Mouse (Mus musculus) frontal cortex, postnatal 10 days (tissue): ENCODE measurements at regions not wholly inside any gene's neighbourhood (a gene's known extent, or its start where the extent isn't known, plus 50 kb on each side); places are given as distances from the start of the nearest gene placed in this dataset.
"Not testable (repeated sequence)": the region's sequence is repeated elsewhere in the genome, so short reads cannot be mapped to it uniquely, and the experiment has no call there.

Source experiments
- DNase-seq, 2 experiments: peaks; one replicate each; pipeline ENCODE4 v3.0.0; 2022; ENCODE audit warnings: low spot score in 2 of 2, mixed read lengths in 1 of 2

GRCm38 (mm10) chr13:7007091-7007490 is 358.5 kb upstream of the Pfkp start:
- no peak for DNase-seq

DNA sequence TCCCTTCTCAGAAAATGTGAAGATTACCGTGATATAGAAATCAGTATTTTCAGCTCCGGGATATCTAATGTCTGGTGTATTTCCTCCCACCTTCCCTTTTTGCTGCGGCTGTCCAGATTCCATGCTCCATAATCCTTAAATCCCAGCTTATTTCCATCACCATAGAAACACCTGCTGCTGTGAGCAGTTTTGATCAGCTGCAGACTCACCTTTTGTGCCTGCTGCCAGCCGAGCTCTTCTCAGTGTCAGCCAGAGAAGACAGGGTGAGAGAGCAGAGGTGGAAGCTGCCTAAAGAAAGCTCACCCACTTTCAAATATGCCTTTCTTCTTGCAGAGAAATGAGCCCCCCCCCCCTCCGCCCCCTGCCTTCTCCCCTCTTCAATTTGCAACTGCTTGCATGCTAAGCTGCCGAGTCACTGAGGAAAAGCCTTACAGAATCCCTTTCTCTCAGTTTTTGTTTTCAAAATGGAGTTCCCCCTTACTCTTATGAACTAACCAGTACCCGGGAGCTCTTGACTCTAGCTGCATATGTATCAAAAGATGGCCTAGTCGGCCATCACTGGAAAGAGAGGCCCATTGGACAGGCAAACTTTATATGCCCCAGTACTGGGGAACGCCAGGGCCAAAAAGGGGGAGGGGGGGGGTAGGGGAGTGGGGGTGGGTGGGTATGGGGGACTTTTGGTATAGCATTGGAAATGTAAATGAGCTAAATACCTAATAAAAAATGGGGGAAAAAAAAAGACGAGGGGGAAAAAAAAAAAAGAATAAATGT is 350.1 kb upstream of the Pfkp start:
- peak in 1 of 2 experiments; percentile 8 for DNase-seq

DNA sequence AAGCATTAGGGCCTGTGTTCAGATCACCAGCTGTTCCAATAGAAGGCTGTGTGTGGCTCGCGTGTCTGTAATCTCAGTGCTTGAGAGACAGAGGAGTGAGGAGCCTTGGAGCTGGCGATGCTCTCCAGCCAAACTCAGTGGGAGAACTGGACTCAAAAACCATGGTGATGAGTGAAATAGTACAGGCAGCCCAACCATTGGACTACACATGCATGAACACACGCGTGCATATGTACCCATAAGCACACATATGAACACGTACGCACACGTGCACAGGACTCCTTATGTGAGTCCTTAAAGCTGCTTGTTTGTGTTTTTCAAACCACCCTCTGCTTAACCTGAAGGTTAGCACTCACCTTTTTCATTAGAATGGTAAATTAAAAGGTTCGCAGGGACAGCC is 349.5 kb upstream of the Pfkp start:
- no peak for DNase-seq

DNA sequence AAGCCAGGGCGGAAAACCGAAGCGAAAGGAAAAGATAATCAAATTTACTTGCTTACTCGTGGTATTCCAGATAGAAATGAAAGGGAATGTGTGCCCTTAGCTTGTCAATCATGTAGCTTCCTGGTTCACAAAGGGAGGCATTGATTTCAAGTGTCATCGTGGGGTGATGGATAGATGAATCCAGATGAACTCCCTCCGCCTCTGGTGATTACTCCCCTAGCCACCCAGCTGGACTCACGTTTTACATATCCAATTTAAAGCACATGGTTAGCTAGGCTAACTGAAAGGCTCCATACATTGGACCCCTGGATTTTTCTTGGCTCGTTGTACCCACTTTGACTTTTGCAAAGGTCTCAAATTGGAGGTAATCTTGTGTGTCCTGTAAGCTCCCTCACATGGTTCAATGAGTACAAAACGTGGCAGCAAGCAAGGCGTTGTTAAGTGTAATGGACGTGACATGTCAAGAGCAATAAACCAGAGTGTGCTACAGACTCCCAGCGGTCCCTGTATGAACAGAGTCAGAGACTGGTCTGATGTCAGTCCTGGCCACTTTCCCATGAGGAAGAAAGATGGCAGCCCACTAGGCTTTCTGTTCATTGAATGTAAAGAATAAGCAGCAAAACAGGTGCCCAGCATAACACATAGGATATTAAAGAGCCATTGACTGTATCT is 343.9 kb upstream of the Pfkp start:
- DNase-seq: no peak

DNA sequence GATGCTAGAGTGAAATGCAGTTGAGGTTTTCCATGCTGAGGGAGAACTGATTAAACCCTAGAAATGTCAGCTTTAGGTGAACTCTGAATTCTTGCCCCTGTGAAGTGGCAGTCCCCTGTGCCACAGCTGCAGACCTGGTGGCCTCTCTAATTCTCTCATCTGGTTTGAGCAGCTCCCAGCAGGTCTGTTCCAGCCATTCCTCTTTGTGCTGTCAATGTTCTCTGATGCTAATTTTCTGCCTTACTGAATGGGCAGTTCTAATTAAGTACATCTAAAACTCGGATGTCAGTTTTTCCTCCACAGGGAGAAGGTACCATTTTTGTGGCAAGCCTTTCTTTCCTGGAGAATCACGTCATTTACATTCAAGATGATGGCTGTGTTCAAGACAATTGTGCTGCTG is 343.1 kb upstream of the Pfkp start:
- DNase-seq: no peak

DNA sequence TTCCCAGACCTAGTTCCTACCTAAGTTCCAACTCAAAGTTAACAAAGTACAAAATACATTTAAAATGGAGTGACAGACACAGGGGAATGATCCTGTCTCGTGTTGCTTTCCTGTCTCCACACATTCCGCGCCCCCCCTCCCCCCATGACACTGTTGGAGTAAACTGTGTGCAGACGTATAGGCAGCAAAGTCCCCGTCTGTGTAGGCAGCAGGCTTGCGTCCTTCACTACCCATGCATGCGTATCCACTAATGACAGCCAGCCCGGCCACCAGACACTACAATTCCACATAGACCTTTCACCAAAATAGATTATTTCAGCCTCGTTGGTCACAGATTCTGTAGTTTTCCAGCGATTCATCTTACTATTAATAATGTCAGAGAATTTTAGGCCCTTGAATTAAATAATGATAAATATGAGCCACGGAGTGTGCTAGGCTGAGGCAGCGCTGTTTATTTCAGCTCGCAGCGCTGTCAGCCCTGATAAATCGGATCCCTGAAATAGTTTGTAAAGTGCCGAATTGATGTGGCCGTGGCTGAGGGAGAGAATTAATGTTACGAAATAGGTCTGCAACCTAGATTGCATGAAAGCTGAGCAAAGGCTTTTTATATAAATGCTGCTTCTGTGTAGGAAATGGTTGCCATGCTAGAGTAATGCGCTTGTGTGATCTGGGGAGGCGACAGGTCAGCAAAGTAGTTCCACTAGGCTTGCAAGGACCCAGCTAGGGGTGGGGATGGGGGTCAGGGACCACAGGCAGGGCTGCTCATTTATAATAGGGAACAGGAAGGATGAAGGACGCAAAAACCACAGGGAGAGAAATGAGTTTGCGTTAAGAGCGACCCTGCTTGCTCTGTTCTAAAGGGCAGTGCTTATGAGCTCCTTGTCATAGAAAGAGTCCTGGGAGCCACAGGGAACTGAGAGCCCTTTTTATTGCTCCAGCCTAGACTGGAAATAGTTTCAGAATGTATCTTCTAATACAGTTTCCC is 336.7 kb upstream of the Pfkp start:
- DNase-seq: no peak

- no peak for DNase-seq
Measured at GRCm38 (mm10) chr13:6955713-6956112, 307.1 kb upstream of the Pfkp start.

GRCm38 (mm10) chr13:6924136-6924535 is 275.6 kb upstream of the Pfkp start:
- no peak for DNase-seq

DNA sequence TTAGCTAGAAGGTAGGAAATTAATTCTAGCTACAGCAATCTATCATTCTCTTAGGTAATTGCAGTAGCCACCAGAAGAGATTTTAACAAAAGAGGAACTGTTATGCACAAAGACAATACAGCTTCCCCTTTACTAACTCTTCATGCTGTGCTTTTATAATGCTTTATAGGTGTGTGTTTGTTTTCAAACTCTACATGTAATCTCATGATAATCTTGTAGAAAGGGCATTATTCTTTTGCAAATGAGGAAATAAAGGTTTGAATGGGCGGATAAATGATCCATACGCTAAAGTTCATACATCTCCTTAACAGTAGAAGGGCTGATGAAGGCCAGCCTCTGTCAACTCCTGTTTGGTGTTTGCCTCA is 273.8 kb upstream of the Pfkp start:
- DNase-seq: no peak

- DNase-seq: no peak
Measured at GRCm38 (mm10) chr13:6921691-6922356, 273.2 kb upstream of the Pfkp start.

DNA sequence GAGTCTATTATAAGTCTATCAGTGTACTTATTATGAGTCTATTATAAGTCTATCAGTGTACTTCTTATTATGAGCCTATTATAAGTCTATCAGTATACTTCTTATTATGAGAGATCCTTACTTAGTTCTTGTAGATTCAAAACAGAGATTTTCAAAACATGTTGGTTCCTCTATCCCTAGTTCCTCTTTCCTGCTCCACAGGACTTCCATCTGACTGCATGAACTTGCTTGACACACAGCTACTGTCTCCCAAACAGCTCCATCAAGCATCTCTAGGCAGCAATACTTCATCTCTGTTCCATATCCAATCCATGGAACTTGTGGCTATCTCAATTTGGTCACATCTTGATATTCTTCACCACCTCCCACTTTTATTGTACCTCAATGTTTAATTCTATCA is 257.4 kb upstream of the Pfkp start:
- no peak for DNase-seq

- no peak for DNase-seq
Measured at GRCm38 (mm10) chr13:6901682-6902081, 253.1 kb upstream of the Pfkp start.

GRCm38 (mm10) chr13:6897666-6898065 is 249.1 kb upstream of the Pfkp start:
- DNase-seq: no peak

GRCm38 (mm10) chr13:6891458-6892076 is 243.0 kb upstream of the Pfkp start:
- DNase-seq: no peak

GRCm38 (mm10) chr13:6889446-6889845 is 240.9 kb upstream of the Pfkp start:
- DNase-seq: not testable (repeated sequence)

DNA sequence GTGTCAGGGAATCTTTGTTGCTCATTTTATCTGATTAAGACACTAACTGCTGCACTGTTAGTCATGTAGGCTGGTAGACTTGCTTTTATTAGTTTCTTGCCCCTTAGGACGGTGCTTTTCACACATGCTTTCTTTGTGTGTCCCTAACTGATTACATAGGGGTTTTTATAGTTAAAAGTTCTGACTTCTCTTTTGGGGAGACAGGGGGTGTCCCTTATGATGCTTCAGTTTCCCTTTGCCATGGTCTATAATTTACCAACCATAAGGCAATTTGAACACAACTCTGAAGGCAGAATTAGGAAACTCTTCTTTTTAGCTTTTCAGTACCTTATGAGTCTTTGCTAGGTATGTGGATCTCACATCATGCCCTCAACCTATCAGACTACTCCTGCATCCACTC is 239.8 kb upstream of the Pfkp start:
- DNase-seq: no peak

DNA sequence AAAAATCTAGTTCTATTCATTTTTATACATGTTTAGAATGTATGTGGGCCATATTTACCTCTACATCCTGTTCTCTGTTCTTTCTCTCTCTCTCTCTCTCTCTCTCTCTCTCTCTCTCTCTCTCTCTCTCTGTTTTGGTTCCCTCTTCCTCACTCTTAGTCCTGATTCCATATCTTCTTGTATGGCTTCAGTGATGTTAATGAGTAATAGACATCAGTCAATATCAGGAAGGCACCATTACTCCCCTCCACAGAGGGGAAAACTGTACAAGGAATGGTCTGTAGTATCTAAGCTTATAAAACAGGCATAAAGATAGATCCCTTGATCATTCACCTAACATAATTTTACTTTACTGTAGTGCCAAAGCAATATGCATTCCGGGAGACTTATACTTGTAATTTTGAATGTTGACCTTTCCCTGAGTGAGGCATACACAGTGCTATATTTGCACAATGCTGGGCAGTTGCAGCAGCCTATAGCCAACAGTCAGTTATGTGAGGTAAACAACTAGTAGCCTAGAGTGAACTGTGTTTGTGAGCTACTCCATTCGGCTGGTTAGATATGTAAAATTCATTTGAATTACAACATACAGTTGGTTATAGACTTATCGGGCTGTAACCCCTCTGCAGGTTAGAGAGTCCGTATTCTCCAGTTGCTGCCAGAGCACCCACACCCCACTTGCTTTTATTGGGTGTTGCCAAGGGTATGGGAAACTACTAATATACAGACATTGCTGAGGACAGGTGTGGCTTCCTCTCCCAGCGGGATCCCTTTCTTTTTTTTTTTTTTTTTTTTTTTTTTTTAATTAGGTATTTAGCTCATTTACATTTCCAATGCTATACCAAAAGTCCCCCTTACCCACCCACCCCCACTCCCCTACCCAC is 228.7 kb upstream of the Pfkp start:
- no peak for DNase-seq

GRCm38 (mm10) chr13:6862186-6862585 is 213.6 kb upstream of the Pfkp start:
- no peak for DNase-seq

GRCm38 (mm10) chr13:6859551-6859950 is 211.0 kb upstream of the Pfkp start:
- DNase-seq: no peak
